Mouse (Mus musculus): ENCODE data around the gene Tecpr1.

The Tecpr1 gene

GRCm38 (mm10) chr5:144215992-144216391 is 7.4 kb downstream of the Tecpr1 start:
- in situ Hi-C loops (cut with MboI, MseI) = no loop called here

GRCm38 (mm10) chr5:144214453-144214852 is 9.0 kb downstream of the Tecpr1 start:
- in situ Hi-C loops (cut with MboI, MseI) = no loop called here

GRCm38 (mm10) chr5:144207478-144207877 is 15.9 kb downstream of the Tecpr1 start:
- in situ Hi-C loops (cut with MboI, MseI) = no loop called here

GRCm38 (mm10) chr5:144206069-144206468 is 17.3 kb downstream of the Tecpr1 start:
- in situ Hi-C loops (cut with MboI, MseI) = no loop called here

- in situ Hi-C loops (cut with MboI, MseI) = no loop called here
Observed at GRCm38 (mm10) chr5:144204911-144205310, 18.5 kb downstream of the Tecpr1 start.

- in situ Hi-C loops (cut with MboI, MseI) = no loop called here
Observed at GRCm38 (mm10) chr5:144204303-144204702, 19.1 kb downstream of the Tecpr1 start.

- in situ Hi-C loops (cut with MboI, MseI) = no loop called here
Observed at GRCm38 (mm10) chr5:144203398-144203959, 19.9 kb downstream of the Tecpr1 start.

- in situ Hi-C loops (cut with MboI, MseI) = no loop called here
Observed at GRCm38 (mm10) chr5:144202430-144202829, 21.0 kb downstream of the Tecpr1 start.

GRCm38 (mm10) chr5:144200616-144201015 is 22.8 kb downstream of the Tecpr1 start:
- in situ Hi-C loops (cut with MboI, MseI) = no loop called here

GRCm38 (mm10) chr5:144195567-144195966 is 27.8 kb downstream of the Tecpr1 start:
- in situ Hi-C loops (cut with MboI, MseI) = no loop called here

GRCm38 (mm10) chr5:144194416-144194815 is 29.0 kb downstream of the Tecpr1 start:
- in situ Hi-C loops (cut with MboI, MseI) = no loop called here

GRCm38 (mm10) chr5:144192673-144193072 is 30.7 kb downstream of the Tecpr1 start:
- in situ Hi-C loops (cut with MboI, MseI) = no loop called here

- in situ Hi-C loops (cut with MboI, MseI) = no loop called here
Observed at GRCm38 (mm10) chr5:144191026-144191425, 32.4 kb downstream of the Tecpr1 start.

GRCm38 (mm10) chr5:144189950-144190583 is 33.3 kb downstream of the Tecpr1 start, which contains the start of gene Bhlha15:
Gene Bhlha15, plus strand, starts transcription at chr5:144190286.
- in situ Hi-C loops (cut with MboI, MseI) = no loop called here

GRCm38 (mm10) chr5:144189327-144189726 is 34.1 kb downstream of the Tecpr1 start:
- in situ Hi-C loops (cut with MboI, MseI) = no loop called here

GRCm38 (mm10) chr5:144188422-144188821 is 35.0 kb downstream of the Tecpr1 start:
- in situ Hi-C loops (cut with MboI, MseI) = no loop called here

- in situ Hi-C loops (cut with MboI, MseI) = no loop called here
Observed at GRCm38 (mm10) chr5:144184350-144185045, 38.9 kb downstream of the Tecpr1 start.

- in situ Hi-C loops (cut with MboI, MseI) = no loop called here
Observed at GRCm38 (mm10) chr5:144183647-144184335, 39.6 kb downstream of the Tecpr1 start.

- in situ Hi-C loops (cut with MboI, MseI) = no loop called here
Observed at GRCm38 (mm10) chr5:144183248-144183559, 40.2 kb downstream of the Tecpr1 start.

GRCm38 (mm10) chr5:144182542-144183247 is 40.7 kb downstream of the Tecpr1 start:
- in situ Hi-C loops (cut with MboI, MseI) = no loop called here

- in situ Hi-C loops (cut with MboI, MseI) = no loop called here
Observed at GRCm38 (mm10) chr5:144181249-144181648, 42.2 kb downstream of the Tecpr1 start.

GRCm38 (mm10) chr5:144178216-144178615 is 45.2 kb downstream of the Tecpr1 start:
- in situ Hi-C loops (cut with MboI, MseI) = no loop called here

Measured in regulatory T cell (primary cell).